Mouse (Mus musculus) stomach, embryonic 14.5 days (tissue): ENCODE results near the gene Gdf11. TPM values are rescaled to one million over a fixed set of nuclear protein-coding genes. Genes with fewer than 3 reads are reported as not detected.

Experiments used
- ATAC-seq: fragments of 200-750 bp; cut with Nextera tagmentation; 2 replicates; pipeline ENCODE4 v1.8.0; 2017; ENCODE audit warnings: low read depth, moderate TSS enrichment; ENCODE audit not compliant: insufficient number of reproducible peaks, insufficient read depth, low FRiP score
- H3K27ac ChIP-seq: fragments of 300-500 bp; sonication (generic); 2 replicates; pipeline ENCODE4 v1.5.1; 2014; ENCODE audit warnings: mild to moderate bottlenecking, low read length, moderate library complexity, mixed read lengths
- H3K27me3 ChIP-seq: fragments of 300-500 bp; sonication (generic); 2 replicates; pipeline ENCODE4 v1.6.1; 2014; ENCODE audit warnings: low read length, control low read depth, mixed read lengths; ENCODE audit not compliant: control insufficient read depth, insufficient read depth
- H3K36me3 ChIP-seq: fragments of 300-500 bp; sonication (generic); 2 replicates; pipeline ENCODE4 v1.6.1; 2014; ENCODE audit warnings: mild to moderate bottlenecking, control low read depth, low read length, moderate library complexity, mixed read lengths; ENCODE audit not compliant: control insufficient read depth, insufficient read depth
- H3K4me1 ChIP-seq: fragments of 300-500 bp; sonication (generic); 2 replicates; pipeline ENCODE4 v1.6.1; 2014; ENCODE audit warnings: low read length, control low read depth, mixed read lengths; ENCODE audit not compliant: control insufficient read depth, insufficient read depth
- H3K4me2 ChIP-seq: fragments of 300-500 bp; sonication (generic); replicated peaks from 2 replicates; pipeline ENCODE4 v1.6.1; 2014; ENCODE audit warnings: low read depth, low read length, control low read depth
- H3K4me3 ChIP-seq: fragments of 300-500 bp; sonication (generic); 2 replicates; pipeline ENCODE4 v1.5.1; 2014; ENCODE audit warnings: low read depth, low read length, control low read depth
- H3K9ac ChIP-seq: fragments of 300-500 bp; sonication (generic); replicated peaks from 2 replicates; pipeline ENCODE4 v1.6.1; 2014; ENCODE audit warnings: low read depth, mild to moderate bottlenecking, control low read depth, low read length, moderate library complexity, mixed read lengths
- H3K9me3 ChIP-seq: fragments of 300-500 bp; sonication (generic); 2 replicates; pipeline ENCODE4 v1.6.1; 2016; ENCODE audit warnings: low read depth, low read length, control low read depth; ENCODE audit not compliant: control insufficient read depth
- WGBS: fragments of 180-500 bp; shearing (Covaris S2); extraction: QIAGEN DNeasy Blood & Tissue Kit; methylation state at CpG from one replicate; pipeline ENCODE4 v1.1.7; 2014; 5-methylcytosine and 5-hydroxymethylcytosine counted together
- polyA plus RNA-seq: library from polyadenylated mRNA; unstranded; fragments of >200 nt; fragmentation: Nextera tagmentation; extraction: Ambion mirVana; gene quantifications from 2 replicates; pipeline ENCODE4 v1.2.1, GENCODE M21; 2014

Gene Gdf11
- polyA plus RNA-seq, 1 experiment from 2014 or later, result 4.6 TPM

DNA sequence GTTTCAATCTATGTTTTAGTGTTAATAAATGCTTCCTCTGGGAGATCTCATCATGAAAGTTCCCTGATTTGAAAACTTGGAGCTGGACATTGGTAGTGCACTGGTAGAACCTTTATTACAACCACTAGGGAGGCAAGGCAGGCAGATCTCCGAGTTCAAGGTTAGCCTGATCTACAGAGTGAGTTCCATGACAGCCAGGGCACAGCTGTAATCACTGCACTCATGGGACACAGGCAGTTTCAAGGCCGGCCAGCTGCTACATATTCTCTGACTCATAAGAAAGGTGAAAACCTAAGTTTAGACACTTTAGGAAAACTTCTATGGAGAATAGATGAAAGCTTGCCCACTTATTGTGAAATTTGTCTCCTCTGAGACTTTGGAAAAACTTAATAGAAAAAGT lies 12.7 kb downstream of the Gdf11 start:
- H3K27ac ChIP-seq, result no peak overlapping the region
- H3K4me2 ChIP-seq, result no peak overlapping the region
- H3K36me3 ChIP-seq, result peaks cover 22% of the 10 kb centered on the region
- no peaks in the 10 kb centered on the region for H3K27me3 ChIP-seq
- ATAC-seq, result no peak
- no peak overlapping the region for H3K9ac ChIP-seq
- H3K4me1 ChIP-seq, result no peaks in the 10 kb centered on the region
- H3K4me3 ChIP-seq, result no peak overlapping the region
- H3K9me3 ChIP-seq, result no peaks in the 10 kb centered on the region
- WGBS, result 83% methylated on average over 2 of the region's 2 CpGs

DNA sequence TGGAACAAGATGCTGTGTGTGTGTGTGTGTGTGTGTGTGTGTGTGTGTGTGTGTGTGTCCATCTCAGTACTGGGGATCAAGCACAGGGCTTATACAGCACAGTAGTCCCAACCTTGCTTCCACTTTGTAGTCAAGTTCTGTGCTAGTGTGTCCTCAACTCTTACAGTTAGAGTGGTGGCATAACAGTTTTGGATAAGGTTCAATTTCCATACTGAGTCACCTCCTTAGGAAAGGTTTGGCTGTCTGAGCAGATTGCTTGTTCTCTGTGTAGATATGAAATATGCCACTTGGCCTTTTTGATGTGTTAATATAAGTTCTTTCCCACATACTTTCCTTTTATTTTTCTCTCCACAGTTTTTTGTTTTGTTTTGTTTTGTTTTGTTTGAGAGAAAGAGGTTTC lies 13.2 kb downstream of the Gdf11 start:
- H3K36me3 ChIP-seq, result peaks cover 27% of the 10 kb centered on the region

DNA sequence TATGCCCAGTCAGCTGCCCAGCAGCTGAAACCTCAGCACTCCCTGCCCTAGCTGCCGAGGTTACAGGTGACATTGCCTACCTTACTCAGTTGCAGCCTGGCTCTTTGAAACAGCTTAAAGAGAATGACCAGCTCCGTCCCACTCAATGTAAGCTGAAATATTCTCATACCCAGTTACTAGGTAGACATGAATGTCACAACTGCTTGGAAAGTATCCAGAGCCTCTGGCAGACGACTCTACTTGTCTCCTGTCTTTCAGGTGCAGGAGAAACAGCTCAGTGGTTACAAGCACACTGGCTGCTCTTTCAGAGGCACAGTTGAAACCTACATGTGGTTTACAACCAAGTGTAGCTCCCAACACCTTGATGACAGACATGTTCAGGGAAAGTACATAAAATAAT lies 21.2 kb downstream of the Gdf11 start:
- no peak for ATAC-seq
- no peak overlapping the region for H3K27ac ChIP-seq
- H3K4me2 ChIP-seq, result no peak overlapping the region
- H3K4me1 ChIP-seq, result no peaks in the 10 kb centered on the region
- H3K4me3 ChIP-seq, result no peak overlapping the region
- no peak overlapping the region for H3K9ac ChIP-seq
- 86% methylated on average over 3 of the region's 3 CpGs for WGBS
- peaks cover 44% of the 10 kb centered on the region for H3K36me3 ChIP-seq
- no peaks in the 10 kb centered on the region for H3K9me3 ChIP-seq
- no peaks in the 10 kb centered on the region for H3K27me3 ChIP-seq

More for the DNA sequence above, 13.2 kb downstream of the Gdf11 start:
- Histone ChIP-seq H3K4me1 (no peaks in the 10 kb centered on the region), H3K27ac (no peak overlapping the region), H3K4me3 (no peak overlapping the region), H3K27me3 (no peaks in the 10 kb centered on the region), H3K9me3 (no peaks in the 10 kb centered on the region), H3K9ac (no peak overlapping the region), H3K4me2 (no peak overlapping the region)
- ATAC-seq, result no peak

DNA sequence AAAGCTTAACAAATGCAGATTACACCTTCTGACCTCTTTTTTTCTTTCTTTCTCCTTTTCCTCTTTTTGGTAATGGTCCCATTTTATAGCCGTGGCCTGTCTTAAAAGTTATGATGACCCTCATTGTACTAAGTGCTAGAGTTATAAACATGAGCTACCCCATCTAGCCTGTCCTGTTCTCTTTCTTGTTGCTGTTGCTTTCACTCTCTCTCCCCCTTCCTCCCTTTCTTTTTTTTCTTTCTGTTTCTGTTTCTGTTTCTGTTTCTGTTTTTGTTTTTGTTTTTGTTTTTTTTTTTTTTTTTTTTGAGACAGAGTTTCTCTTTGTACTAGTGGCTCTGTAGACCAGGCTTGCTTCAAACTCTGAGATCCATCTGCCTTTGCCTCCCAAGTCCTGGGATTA lies 25.0 kb downstream of the Gdf11 start:
- Histone ChIP-seq H3K36me3 (peaks cover 32% of the 10 kb centered on the region), H3K4me1 (no peaks in the 10 kb centered on the region), H3K9me3 (no peaks in the 10 kb centered on the region), H3K4me2 (no peak overlapping the region), H3K27me3 (no peaks in the 10 kb centered on the region), H3K9ac (no peak overlapping the region), H3K4me3 (no peak overlapping the region), H3K27ac (no peak overlapping the region)
- no peak for ATAC-seq
- WGBS, result 92% methylated on average over 1 of the region's 1 CpGs

DNA sequence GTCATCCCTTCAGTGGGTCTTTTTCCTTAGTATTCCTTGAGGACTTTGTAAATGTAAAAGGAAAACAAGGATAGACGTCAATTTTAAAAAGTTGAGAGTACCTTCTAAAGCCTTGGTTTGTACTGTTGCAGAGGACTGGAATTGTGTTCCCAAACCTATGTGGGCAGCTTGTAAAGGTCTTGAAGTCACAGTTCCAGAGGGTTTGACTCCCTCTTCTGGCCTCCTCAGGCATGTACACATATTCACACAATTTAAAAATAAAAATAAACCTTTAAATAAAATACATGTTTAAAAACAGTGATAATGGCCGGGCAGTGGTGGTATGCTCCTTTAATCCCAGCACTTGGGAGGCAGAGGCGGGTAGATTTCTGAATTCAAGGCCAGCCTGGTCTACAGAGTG lies 25.5 kb downstream of the Gdf11 start:
- Histone ChIP-seq H3K4me2 (no peak overlapping the region), H3K27me3 (no peaks in the 10 kb centered on the region), H3K27ac (no peak overlapping the region), H3K4me1 (no peaks in the 10 kb centered on the region), H3K9me3 (no peaks in the 10 kb centered on the region), H3K4me3 (no peak overlapping the region), H3K36me3 (peaks cover 32% of the 10 kb centered on the region), H3K9ac (no peak overlapping the region)
- no peak for ATAC-seq
- WGBS, result 84% methylated on average over 3 of the region's 3 CpGs

DNA sequence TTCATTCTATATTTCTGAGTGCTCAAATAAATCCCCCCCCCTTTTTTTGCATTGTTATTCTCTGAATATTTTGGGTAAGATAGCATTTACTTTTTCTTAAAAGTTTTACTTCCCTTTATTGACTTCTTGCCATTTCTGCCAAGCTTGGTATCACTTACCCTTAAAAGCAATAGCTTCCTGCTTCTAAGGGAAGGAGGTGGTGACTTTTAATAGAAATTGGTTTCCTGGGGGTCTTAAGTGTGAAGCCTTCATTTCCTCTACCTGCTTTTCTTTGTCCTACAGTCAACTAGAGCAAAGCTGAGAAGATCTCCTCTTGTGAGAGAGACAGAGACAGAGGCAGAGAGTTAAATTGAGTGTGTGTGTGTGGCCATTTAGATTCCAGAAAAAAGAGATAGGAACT lies 30.3 kb downstream of the Gdf11 start:
- Histone ChIP-seq H3K4me1 (no peaks in the 10 kb centered on the region), H3K9me3 (no peaks in the 10 kb centered on the region), H3K27me3 (no peaks in the 10 kb centered on the region), H3K27ac (no peak overlapping the region), H3K4me3 (no peak overlapping the region), H3K9ac (no peak overlapping the region), H3K4me2 (no peak overlapping the region), H3K36me3 (peaks cover 27% of the 10 kb centered on the region)
- ATAC-seq, result no peak

DNA sequence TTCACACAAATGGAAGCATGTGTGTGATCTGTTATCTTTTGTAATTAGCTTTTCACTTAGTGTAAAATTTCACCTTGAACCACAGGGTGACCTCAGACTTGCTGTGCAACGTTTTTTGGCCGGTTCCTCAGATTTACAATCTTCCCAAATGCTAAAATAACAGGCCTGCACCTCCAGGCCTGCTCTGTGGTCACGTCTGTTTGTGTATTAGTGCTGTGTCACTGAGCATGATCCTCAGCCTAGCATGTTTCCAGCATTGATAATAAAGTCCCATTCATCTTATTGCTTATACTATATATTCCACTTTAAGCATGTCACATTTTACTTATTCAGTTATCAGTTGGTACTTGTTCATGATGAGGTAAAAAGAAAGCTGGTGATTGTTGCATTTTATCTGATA lies 41.2 kb downstream of the Gdf11 start:
- peaks cover 42% of the 10 kb centered on the region for H3K36me3 ChIP-seq

DNA sequence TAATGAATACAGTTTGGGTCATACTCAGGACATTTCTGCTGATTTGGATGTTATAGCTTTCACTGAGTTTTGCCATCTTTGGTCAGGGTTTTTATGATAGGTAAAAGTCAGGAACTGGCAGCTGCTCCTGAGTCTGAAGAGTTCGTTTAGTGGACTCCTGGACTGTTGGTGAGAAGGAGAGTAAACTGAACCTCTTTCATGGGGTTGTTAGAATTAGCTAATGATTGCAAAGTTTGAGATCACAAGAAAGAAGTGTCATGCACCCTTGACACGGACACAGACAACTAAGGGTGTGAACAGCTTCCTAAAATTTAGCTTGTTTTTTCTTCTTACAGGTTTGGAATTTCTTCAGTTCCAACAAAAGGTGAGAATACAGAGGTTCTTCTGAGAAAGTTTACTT lies 43.1 kb downstream of the Gdf11 start:
- WGBS, result 69% methylated on average over 2 of the region's 2 CpGs
- H3K9me3 ChIP-seq, result no peaks in the 10 kb centered on the region
- no peak for ATAC-seq
- no peak overlapping the region for H3K9ac ChIP-seq
- peaks cover 38% of the 10 kb centered on the region for H3K36me3 ChIP-seq
- no peak overlapping the region for H3K4me3 ChIP-seq
- H3K27ac ChIP-seq, result no peak overlapping the region
- H3K4me1 ChIP-seq, result no peaks in the 10 kb centered on the region
- H3K4me2 ChIP-seq, result no peak overlapping the region
- H3K27me3 ChIP-seq, result no peaks in the 10 kb centered on the region

More for the DNA sequence above, 41.2 kb downstream of the Gdf11 start:
- no peak overlapping the region for H3K9ac ChIP-seq
- no peaks in the 10 kb centered on the region for H3K4me1 ChIP-seq
- no peak for ATAC-seq
- no peak overlapping the region for H3K4me3 ChIP-seq
- no peak overlapping the region for H3K27ac ChIP-seq
- WGBS, result 65% methylated on average over 3 of the region's 3 CpGs
- no peak overlapping the region for H3K4me2 ChIP-seq
- no peaks in the 10 kb centered on the region for H3K27me3 ChIP-seq
- H3K9me3 ChIP-seq, result no peaks in the 10 kb centered on the region

DNA sequence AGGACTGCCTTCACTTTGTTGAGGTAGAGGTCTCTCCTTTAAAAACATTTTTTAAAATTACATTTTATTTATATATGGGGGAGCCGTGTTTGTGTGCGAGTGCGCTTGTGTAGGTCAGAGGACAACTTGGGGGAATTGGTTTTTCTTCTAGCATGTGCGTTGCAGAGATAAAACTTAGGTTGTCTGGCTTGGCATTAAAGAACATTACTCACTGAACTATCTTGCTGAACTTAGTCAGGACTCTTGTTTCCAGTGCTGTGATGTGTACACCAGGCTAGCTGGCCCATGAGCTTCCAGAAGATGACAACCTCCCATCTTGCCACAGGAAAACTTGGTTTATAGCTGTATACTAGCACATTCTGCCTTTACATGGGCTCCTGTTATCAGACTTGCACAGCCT lies 44.9 kb downstream of the Gdf11 start:
- no peak overlapping the region for H3K9ac ChIP-seq
- H3K36me3 ChIP-seq, result peaks cover 38% of the 10 kb centered on the region
- ATAC-seq, result no peak
- H3K27ac ChIP-seq, result no peak overlapping the region
- H3K4me3 ChIP-seq, result no peak overlapping the region
- H3K27me3 ChIP-seq, result no peaks in the 10 kb centered on the region
- whole genome bisulfite sequencing, result 96% methylated on average over 4 of the region's 4 CpGs
- H3K9me3 ChIP-seq, result no peaks in the 10 kb centered on the region
- H3K4me1 ChIP-seq, result no peaks in the 10 kb centered on the region
- no peak overlapping the region for H3K4me2 ChIP-seq
